In the genomic region with DNA sequence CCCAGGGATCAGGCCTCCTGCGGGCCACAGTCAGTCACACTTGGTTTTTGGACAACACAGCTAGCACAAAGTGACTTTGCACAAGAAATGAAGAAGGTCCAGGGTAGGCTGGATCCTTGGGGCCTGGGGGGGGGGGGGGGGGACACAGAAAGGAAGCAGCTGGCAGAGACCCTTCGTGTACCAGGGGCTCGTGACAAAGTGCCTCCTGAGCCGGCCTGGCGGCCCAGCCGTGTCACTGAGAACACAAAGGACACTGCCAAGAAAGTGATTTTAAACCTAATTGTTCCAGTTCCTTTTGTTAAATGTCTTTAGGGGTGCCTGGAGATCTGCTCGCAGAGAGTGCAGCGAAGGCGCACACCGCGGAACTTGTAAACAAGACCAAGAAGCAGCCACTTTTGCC, we compare ENCODE assay signal across 8 mouse cellular contexts.
A peak's percentile ranks its signal among the peaks of the same experiment; 100 is the strongest.
DNase-seq lines count a peak whose midpoint lies in the region; ATAC-seq and TF ChIP-seq lines count a peak whose summit lies in the region.
"Had no signal": no experiment of that assay in that cellular context is flagged by ENCODE, and none has a peak within 500 bp of the region (broad histone marks: within the 10 kb centered on the region; RNA-seq: fewer than 3 reads in every experiment).

No protein-coding gene starts in this region.

- no peaks in the 10 kb centered on the region for H3K36me3 ChIP-seq in lung, embryonic 14.5 days (ENCODE audit: insufficient read depth)
- H3K36me3 ChIP-seq in forebrain, embryonic 14.5 days (ENCODE audit: control insufficient read depth, insufficient read depth, low read length): no peaks in the 10 kb centered on the region
- no peaks in the 10 kb centered on the region for H3K36me3 ChIP-seq in intestine, embryonic 16.5 days (ENCODE audit: control insufficient read depth, insufficient read depth, low read length)
- H3K36me3 ChIP-seq in neural tube, embryonic 13.5 days: no peaks in the 10 kb centered on the region

- peak overlapping the region; percentile 24; the same call in 1 of the 2 replicates for H3K9ac ChIP-seq in lung, embryonic 14.5 days
- peak overlapping the region; percentile 43; the same call in 1 of the 2 replicates for H3K9ac ChIP-seq in forebrain, embryonic 14.5 days (ENCODE audit: low read length)
- no peak overlapping the region for H3K9ac ChIP-seq in intestine, embryonic 16.5 days (ENCODE audit: low read depth, low read length)
- peak overlapping the region; percentile 34; the same call in 1 of the 2 replicates for H3K9ac ChIP-seq in neural tube, embryonic 13.5 days

- peaks cover under 1% of the 10 kb centered on the region; the same call in 1 of the 2 replicates for H3K27me3 ChIP-seq in lung, embryonic 14.5 days (ENCODE audit: insufficient read depth, low read length)
- no peaks in the 10 kb centered on the region for H3K27me3 ChIP-seq in forebrain, embryonic 14.5 days (replicated peaks; ENCODE audit: control insufficient read depth, insufficient read depth, low read length)
- H3K27me3 ChIP-seq in intestine, embryonic 16.5 days (replicated peaks; ENCODE audit: control insufficient read depth, insufficient read depth, low read length): no peaks in the 10 kb centered on the region
- peaks cover 91% of the 10 kb centered on the region for H3K27me3 ChIP-seq in neural tube, embryonic 13.5 days

- no peak for TF ChIP-seq CTCF in lung, embryonic 14.5 days (IDR thresholded peaks at IDR 0.05; ENCODE audit: low read depth)

- H3K4me2 ChIP-seq in lung, embryonic 14.5 days: peak overlapping the region; percentile 32
- H3K4me2 ChIP-seq in forebrain, embryonic 14.5 days (ENCODE audit: low read length): peak overlapping the region; percentile 45
- H3K4me2 ChIP-seq in intestine, embryonic 16.5 days (ENCODE audit: low read depth, low read length): 0 out of 2 replicates have a peak overlapping the region, but pooled peaks have one; percentile 3
- H3K4me2 ChIP-seq in neural tube, embryonic 13.5 days: peak overlapping the region; percentile 40

- H3K27ac ChIP-seq in lung, embryonic 14.5 days (ENCODE audit: low read depth): 0 out of 2 replicates have a peak overlapping the region, but pooled peaks have one; percentile 10
- peak overlapping the region; percentile 88 for H3K27ac ChIP-seq in forebrain, embryonic 14.5 days (ENCODE audit: low read depth, low read length)
- H3K27ac ChIP-seq in intestine, embryonic 16.5 days (ENCODE audit: low read length): no peak overlapping the region
- H3K27ac ChIP-seq in neural tube, embryonic 13.5 days (replicated peaks): peak overlapping the region; percentile 76

- no peak for DNase-seq in lung, embryonic 14.5 days
- no peak for DNase-seq in lung, postnatal 25 days (ENCODE audit: low spot score)
- DNase-seq in forebrain, embryonic 14.5 days (ENCODE audit: low spot score): peak; percentile 73
- no peak for DNase-seq in left cerebral cortex, adult 18-20 months (ENCODE audit: low spot score in 2 of 2)
- no peak for DNase-seq in adrenal gland, adult (ENCODE audit: inconsistent age in 2 of 2, low spot score in 1 of 2)
- DNase-seq: adrenal gland, postnatal 10 days had no signal

- H3K4me3 ChIP-seq in lung, embryonic 14.5 days (ENCODE audit: low read depth, low read length): no peak overlapping the region
- H3K4me3 ChIP-seq in forebrain, embryonic 14.5 days (ENCODE audit: low read depth, low read length): 0 out of 2 replicates have a peak overlapping the region, but pooled peaks have one; percentile 15
- H3K4me3 ChIP-seq in intestine, embryonic 16.5 days (ENCODE audit: low read length): no peak overlapping the region
- 0 out of 2 replicates have a peak overlapping the region, but pooled peaks have one; percentile 8 for H3K4me3 ChIP-seq in neural tube, embryonic 13.5 days

- H3K4me1 ChIP-seq in lung, embryonic 14.5 days (ENCODE audit: insufficient read depth): no peaks in the 10 kb centered on the region
- peaks cover 73% of the 10 kb centered on the region for H3K4me1 ChIP-seq in forebrain, embryonic 14.5 days (ENCODE audit: control insufficient read depth, insufficient read depth, low read length)
- peaks cover 20% of the 10 kb centered on the region; the same call in 1 of the 2 replicates for H3K4me1 ChIP-seq in intestine, embryonic 16.5 days (ENCODE audit: control insufficient read depth, insufficient read depth, low read length)
- peaks cover 63% of the 10 kb centered on the region for H3K4me1 ChIP-seq in neural tube, embryonic 13.5 days (replicated peaks)

- ATAC-seq in lung, embryonic 14.5 days (ENCODE audit: insufficient read depth): no peak
- ATAC-seq in forebrain, embryonic 14.5 days: peak; percentile 37
- ATAC-seq in intestine, embryonic 16.5 days: no peak
- no peak for ATAC-seq in neural tube, embryonic 13.5 days (ENCODE audit: low read depth)

- no peaks in the 10 kb centered on the region for H3K9me3 ChIP-seq in lung, embryonic 14.5 days (ENCODE audit: low read depth, low read length)
- H3K9me3 ChIP-seq in forebrain, embryonic 14.5 days (replicated peaks; ENCODE audit: control insufficient read depth, low read length): no peaks in the 10 kb centered on the region
- no peaks in the 10 kb centered on the region for H3K9me3 ChIP-seq in intestine, embryonic 16.5 days (ENCODE audit: control insufficient read depth, low read length)
- no peaks in the 10 kb centered on the region for H3K9me3 ChIP-seq in neural tube, embryonic 13.5 days

- 57% methylated on average over 11 of the region's 11 CpGs for WGBS in lung, embryonic 14.5 days
- 10% methylated on average over 10 of the region's 11 CpGs for WGBS in forebrain, embryonic 14.5 days
- WGBS in intestine, embryonic 16.5 days: 66% methylated on average over 11 of the region's 11 CpGs
- WGBS in neural tube, embryonic 13.5 days: 21% methylated on average over 11 of the region's 11 CpGs

Comparison
In these comparisons a context has a peak if more than half of its experiments do, and no peak if none do; other contexts are left out.
1. H3K4me3 ChIP-seq: peak in forebrain, embryonic 14.5 days (single experiment) and neural tube, embryonic 13.5 days (single experiment); none in lung, embryonic 14.5 days (single experiment) and intestine, embryonic 16.5 days (single experiment).
2. Peak in every context shown above with its lines, with median percentiles within 50 percentile points of each other: H3K4me2 ChIP-seq.